Mouse (Mus musculus) c-Kit-positive CD71-positive TER-119-negative erythroid progenitor cells, embryonic 14.5 days (primary cell): ENCODE measurements at regions not wholly inside any gene's neighbourhood (a gene's known extent, or its start where the extent isn't known, plus 50 kb on each side); places are given as distances from the start of the nearest gene placed in this dataset.

Source experiments
- DNase-seq: peaks from one replicate; pipeline ENCODE4 v3.0.0-alpha.2; 2013; ENCODE audit warnings: low read depth

DNA sequence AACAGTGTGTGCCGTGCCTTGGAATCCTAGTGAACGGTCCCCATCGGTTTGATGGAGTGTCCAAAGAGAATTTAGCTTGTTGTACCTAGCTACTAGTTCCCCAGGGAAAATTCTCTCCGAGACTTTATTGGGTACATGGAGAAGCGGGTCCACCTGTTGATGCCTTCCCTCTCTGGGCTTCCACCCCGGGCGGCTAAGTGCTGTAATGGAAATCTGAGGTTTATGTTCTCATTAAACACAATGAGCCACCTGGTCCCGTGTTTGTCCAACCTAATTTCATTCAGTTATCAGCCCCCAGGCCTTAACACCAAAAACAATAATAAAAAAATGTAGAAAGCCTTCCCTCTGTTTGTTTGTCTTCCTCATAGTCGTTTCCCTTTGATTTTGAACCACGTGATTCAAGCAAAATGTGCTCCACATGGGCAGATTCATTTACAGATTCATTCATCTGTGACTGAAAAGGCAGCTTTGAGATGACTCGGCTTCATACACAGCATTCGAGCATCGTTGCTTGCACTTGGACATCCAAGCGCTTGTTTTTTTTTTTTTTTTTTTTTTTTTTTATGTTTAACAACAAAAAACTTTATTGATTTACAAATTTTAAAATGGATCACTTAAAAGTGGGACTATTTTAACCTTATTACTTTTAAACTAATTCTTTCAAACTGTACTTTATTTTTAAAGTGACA, 84.5 kb upstream of the Smim23 start:
- no peak for DNase-seq

DNA sequence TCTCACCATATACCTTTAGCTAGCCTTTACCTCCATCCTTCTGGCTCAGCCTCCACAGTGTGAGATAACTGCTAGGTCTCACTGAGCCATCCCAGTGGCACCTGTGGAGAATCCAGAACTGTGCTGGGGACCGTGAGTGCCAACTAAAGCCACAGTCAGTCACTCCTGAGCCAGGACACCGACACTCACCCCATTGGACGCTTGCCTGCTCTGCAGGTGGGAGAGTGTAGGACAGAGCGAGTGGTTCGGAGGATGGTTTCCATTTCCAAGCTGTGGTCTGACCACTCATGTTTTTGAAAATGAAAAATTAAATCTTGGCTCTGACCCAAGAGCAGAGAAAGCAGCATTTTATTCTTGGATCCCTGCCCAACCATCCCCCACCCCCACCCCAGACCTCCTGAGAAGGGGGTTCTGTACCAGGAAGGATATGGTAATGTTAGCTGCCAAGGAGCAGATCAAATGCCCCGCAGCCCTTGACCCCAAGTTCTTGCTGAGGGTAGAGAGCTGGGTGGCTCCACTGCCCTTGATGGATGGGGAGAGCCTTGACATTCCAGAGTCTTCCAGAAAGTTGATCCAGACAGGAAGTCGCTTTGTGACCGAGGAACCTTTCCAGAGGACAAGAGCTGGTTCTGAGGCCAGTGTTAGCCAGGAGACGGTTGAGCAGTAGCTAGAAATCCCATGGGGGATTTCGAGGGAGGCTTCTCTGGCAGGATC, 83.3 kb upstream of the Smim23 start:
- DNase-seq, result no peak

DNA sequence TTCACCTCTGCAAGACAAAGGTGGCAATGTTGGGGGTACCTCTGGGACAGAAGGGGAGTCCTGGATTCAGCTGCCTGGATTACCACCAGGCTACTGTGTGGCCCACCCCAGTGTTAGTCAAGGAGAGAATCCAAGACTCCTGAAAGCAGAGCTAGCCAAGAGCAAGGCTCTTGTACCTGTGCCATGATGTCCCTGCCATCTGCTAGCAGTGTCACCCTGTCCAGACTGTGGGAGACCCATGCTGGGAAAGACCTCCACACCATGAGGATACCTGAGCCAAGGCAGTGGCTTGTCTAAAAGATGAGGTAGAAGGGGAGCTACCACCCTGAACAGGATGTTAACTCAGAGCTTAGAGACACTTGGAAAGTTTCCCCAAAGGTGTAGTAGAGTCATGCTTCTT, 79.6 kb upstream of the Smim23 start:
- no peak for DNase-seq

DNA sequence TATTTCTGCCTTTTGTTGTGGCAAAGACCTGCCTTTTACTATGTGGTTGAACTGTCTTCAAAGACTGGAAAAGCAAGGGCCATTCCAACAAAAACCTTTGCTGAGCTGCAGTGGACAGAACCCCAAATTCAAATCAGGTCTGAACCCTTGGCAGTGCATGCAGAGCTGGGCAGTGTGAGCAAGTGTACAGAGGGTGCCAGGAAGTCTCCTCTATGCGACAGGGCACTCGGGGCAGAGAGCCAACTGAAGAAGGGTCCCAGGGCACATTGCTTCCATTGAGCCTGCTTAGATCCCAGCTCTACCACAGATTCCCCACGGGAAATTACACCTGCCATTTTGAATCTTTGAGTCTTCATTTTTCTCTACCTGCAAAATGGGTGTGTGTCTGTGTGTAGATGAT, 79.0 kb upstream of the Smim23 start:
- no peak for DNase-seq

DNA sequence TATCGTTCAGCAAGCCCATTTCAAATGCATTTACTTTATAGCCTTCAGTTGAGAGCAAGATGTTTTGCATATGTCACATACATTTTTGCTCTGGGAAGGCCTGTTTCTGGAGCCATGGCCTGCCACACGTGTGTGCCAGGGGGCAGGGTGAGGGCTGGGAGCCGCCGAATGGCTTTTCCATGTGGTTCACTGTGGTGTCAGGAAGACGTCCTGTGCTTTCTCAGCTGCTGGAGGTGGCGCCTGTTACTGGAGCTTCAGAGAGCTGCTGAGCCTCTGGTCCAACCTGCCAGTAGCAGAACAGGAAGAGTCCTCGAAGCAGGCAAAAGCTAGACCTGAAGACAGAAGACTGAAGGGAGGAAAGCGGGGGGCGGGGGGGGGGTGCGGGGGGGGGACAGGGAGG, 78.5 kb upstream of the Smim23 start:
- DNase-seq, result no peak

DNA sequence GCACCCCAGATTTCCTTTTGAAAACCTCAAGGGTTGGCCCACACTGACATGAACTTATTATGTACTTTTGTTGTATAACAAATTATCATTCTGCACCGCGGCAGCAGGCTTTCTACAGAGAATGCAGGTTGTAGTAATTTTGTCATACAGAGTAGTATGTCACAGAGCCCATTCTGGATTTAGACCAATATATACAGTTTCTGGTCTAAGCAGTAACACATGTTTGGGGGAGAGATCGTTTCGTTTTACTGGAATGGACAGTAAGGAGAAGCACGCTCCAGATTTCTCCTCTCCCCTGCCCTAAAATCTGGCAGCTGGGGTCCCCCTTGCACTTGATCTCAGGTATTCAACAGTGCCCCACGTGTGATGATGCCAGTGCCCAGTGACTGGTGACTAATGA, 76.0 kb upstream of the Smim23 start:
- DNase-seq, result no peak

DNA sequence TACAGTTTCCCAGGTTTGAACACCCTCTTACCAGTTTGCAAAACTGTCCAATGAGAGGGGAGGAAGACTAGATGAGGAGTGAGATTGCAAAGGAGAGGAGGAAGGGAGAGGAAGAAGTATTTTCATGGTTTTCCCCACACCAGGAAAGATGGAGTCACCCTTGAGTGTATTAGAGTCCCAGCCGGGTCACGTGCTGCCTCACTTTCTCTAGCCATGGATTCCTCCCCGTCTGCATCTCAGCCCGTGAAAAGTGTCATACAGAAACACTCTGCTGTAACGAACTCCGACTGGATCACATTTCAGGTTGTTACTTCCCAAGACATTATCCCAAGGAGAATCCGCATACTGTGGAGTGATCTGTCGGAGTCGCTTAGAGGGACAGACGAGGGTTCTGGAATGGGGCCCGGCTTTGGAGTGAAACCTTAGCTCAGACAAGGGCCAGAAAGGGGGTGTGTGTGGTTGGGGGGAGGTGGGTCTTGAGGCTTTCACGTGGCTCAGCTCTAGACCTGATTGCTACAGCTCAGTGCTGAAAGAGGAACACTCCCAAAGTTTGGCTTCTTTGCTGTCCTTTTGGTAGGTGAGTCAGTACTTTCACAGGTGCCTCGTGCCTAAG, 75.3 kb upstream of the Smim23 start:
- no peak for DNase-seq

DNA sequence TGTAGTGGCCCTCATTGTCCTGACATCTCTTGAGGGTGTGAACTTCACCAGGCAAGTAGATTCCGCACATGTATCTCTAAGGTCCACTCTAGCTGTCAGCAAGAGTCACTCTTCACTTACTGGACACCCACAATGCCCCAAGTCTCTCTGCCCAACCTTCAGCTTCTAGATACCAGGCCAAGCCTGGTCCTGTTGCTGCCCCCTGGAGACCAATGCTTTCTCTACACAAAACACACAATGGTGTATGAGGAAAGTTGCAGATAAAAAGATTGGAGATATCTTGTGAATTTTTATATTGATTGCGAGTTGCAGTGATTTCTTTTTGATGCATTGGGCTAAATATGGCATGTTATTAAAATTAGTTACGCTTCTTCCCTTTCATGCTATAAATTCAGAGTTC, 71.0 kb upstream of the Smim23 start:
- DNase-seq, result no peak

DNA sequence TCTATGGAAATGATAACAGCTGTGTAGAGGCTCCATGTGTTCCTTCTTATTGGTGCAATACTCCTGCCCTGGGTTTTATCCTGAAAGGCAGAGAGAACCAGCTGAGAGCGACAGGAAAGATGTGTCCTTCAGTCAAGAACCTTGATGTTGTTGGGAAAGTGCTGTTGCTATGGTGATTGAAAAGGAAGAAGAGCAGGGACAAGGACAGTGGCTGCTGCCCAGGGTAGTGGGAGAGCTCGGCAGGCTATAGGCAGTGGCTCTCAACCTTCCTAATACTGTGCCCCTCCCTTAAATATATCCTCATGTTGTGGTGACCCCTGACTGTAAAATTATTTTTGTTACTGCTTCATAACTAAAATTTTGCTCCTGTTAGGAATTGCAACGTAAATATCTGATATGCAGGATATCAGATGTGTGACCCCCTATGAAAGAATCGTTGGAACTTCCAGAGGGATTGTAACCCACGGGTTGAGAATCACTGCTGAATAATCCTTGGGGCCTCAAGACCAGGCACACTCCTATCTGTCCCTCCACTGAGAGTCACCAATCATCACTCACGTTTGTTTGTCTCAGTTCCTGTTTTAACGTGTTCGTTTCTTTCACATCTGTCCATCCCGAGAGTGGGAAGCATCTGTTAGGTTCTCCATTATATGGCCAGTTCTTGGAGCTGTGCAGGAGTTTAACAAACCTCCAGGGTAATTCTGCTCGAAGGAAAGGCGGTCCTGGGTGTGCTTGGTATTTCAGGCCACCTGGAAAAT, 68.9 kb upstream of the Smim23 start:
- no peak for DNase-seq

DNA sequence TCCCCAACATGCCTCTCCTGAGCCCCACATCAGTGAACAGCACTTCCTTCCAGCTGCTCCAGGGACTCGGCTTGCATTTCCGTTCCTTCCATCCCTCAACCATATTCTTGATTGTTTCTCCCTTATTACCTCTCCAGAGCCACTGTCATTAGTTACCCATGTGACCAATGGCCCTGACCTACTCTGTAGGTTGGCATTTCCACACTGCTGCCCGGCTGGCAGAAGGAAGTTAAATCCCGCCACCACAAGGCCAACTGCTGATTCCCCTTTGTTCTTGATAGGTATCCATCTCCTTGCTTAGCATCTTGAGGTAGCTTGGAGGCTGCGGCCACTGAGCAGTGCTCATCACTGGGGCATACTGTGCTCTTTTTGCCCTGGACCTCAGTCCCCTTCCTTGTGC, 68.1 kb upstream of the Smim23 start:
- DNase-seq, result no peak

DNA sequence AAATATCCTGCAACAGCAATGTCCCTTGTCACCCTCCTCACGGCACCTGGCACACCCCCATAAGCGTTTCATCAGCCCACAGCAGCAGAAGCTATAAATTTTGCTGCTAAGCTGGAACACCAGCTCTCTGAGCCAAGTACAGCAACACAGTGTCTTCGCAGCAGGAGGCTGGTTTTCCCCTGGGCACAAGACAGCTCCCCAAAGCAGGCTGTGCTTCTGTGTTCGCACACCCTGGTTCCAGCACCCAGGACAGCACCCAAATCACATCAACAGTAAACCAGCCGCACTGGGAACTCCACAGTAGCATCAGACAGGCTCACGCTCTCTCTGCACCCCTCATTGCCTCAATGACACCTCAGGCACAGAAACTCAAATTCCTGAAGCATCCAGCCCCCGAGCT, 64.8 kb upstream of the Smim23 start:
- DNase-seq, result no peak

DNA sequence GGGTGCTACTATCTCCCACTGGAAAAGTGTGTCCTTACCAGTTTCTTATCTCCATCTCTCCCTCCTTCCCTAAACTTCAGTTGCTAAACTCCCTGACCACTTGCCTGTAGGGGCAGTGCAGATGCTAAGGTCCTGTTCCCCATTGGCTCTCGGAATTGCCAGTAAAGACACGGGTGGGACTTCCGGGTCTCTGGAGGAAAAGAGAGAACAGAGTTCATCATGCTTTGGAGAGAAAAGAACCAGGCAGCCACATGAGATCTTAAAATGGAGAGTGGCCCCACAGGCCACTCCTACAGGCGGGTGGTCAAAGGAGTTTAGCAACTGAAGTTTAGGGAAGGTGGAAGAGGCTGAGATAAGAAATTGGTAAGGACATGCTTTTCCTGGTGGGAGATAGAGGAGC, 60.3 kb upstream of the Smim23 start:
- DNase-seq, result no peak

DNA sequence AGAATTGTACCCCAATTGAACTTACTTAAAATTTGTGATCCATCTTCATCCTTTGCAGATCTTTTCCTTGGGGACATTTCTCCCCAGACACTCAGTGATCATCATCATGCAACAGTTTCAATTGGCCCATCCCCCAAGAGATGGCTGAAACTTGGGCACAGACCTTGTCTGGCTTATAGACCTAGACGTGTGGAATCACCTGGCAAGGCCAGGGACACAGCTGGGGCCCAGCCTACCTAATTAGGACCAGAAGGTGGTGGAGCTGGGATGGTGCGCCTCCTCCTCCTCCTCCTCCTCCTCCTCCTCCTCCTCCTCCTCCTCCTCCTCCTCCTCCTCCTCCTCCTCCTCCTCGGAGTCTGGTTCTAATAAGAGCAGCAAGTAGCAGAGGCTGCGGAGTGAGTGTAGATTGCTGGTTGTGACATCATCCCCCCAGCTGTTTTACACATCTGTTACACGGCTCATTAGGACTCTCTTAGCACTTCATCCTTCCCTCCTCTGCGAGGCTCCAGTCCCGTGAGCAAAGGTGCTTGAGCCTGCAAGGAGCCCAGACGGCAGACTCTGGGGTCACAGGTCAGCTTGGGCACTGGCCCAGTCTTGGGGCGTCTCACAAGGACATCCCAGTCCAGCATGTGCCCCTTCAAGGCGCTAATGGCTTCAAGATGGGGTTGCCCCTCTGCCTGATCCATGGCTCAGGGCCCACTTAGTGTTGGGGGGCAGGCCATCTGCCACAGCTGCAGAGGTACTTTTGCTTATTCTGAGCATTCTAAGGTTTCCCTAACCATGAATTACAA, 58.9 kb upstream of the Smim23 start:
- DNase-seq, result no peak

DNA sequence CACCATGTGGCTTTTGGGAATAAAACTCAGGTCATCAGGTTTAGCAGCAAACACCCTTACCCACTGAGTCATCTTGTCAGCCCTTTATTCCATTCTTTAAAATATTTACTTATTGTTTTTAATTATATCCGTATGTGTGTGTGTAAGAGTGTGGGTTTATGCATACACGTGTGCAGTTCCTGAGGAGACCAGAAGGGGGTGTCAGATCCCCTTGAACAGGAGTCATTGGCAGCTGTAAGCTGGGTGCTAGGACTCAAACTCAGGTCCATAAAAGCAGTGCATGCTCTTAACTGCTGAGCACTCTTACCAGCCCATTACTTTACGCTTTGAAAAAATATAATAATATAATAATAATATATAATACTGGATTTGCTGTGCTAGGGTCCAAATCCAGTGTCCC, 54.6 kb upstream of the Smim23 start:
- DNase-seq, result no peak
